Mouse (Mus musculus) sigmoid colon, adult 10 weeks (tissue): Measurements from ENCODE around the gene Zfp317. TPM values are rescaled to one million over a fixed set of nuclear protein-coding genes. Genes with fewer than 3 reads are reported as not detected.

Experiments
- polyA plus RNA-seq: library from polyadenylated mRNA; stranded (reverse); fragments of 350-450 nt; fragmentation: Illumina TruSeq; extraction: RNeasy Lipid Tissue Mini Kit (QIAGEN cat#74804); gene quantifications from one replicate; pipeline ENCODE4 v1.2.3, GENCODE M21; 2014; ENCODE audit warnings: low read depth, low replicate concordance

The Zfp317 gene
- polyA plus RNA-seq, result 48.5 TPM

DNA sequence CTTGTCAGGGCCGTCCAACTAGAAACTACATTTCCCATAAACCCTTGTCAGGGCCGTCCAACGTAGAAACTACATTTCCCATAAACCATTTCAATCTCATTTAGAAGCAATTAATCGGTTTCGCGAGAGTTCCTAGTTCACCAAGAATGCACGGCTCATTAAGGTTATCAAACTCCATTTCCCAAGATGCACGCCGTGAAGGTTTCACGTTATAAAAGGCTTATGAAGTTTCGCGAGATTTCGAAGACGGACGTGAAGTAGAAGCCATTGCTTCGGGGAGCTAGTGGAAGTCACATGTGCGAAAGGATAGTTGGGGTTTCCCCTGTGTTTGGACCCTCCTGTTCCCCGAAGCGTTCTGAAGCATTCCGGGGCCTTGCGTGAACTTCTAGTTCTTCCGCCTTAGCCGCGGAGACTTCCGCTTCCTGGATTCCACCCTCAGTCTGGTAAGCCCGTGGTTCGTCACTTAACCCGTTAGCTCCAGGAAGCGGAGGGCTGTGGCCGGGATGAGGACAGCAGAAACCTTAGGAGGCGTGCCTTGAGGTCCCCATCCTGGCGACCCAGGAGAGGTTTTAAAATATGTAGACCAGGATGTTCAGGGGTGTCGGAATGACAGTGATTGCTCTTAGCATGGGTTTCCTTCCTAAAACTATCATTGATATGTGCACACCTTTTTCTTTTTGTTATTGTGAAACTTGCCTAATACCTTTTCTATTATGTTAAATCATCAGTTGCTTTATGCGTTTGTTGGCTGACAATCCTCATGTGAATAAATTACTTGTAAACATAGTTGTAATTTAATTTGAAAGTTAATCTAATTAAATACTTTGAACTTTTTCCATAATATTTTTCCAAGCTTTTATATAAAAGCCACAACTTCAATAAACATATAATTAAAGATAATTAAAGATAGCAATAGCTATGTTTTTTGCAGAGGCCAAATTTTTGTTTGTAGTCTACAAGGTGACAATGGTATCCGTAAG, at the start of gene Zfp317:
Gene Zfp317, plus strand, starts transcription at position 260 of the 980 bp plus-strand sequence.

GRCm38 (mm10) chr9:19582317-19582716, 39.6 kb upstream of the Zfp317 start, which contains the start of gene Olfr855:
Olfr855 (plus strand) TSS chr9:19582617.

Other genes starting within 250 kb of the Zfp317 start
- gene Olfr847, start 243.4 kb upstream of the Zfp317 start, polyA plus RNA-seq, result not detected
- not detected for gene Olfr849, start 181.8 kb upstream of the Zfp317 start, polyA plus RNA-seq
- not detected for gene Olfr850, start 143.9 kb upstream of the Zfp317 start, polyA plus RNA-seq
- gene Olfr851, start 128.8 kb upstream of the Zfp317 start, polyA plus RNA-seq, result not detected
- gene Olfr853, start 81.0 kb upstream of the Zfp317 start, polyA plus RNA-seq, result not detected
- gene Olfr854, start 54.7 kb upstream of the Zfp317 start, polyA plus RNA-seq, result not detected
- gene Olfr855, start 39.5 kb upstream of the Zfp317 start, polyA plus RNA-seq, result not detected
- gene Olfr857, start 87.3 kb downstream of the Zfp317 start, polyA plus RNA-seq, result not detected
- gene Olfr58, start 158.2 kb downstream of the Zfp317 start, polyA plus RNA-seq, result not detected
- not detected for gene Olfr859, start 182.8 kb downstream of the Zfp317 start, polyA plus RNA-seq
- not detected for gene Olfr860, start 227.6 kb downstream of the Zfp317 start, polyA plus RNA-seq